Mouse (Mus musculus) olfactory bulb, adult 2 months (tissue): Measurements from ENCODE around the gene Cisd1. TPM values are rescaled to one million over a fixed set of nuclear protein-coding genes. Genes with fewer than 3 reads are reported as not detected.

ENCODE experiments used
- H3K27ac ChIP-seq: fragments of 200-500 bp; 2 replicates; pipeline ENCODE4 v1.5.1; 2012; ENCODE audit warnings: low read depth, low read length; ENCODE audit not compliant: insufficient read depth
- H3K4me1 ChIP-seq: fragments of 200-500 bp; 2 replicates; pipeline ENCODE4 v1.6.1; 2012; ENCODE audit warnings: low read length; ENCODE audit not compliant: control insufficient read depth, insufficient read depth
- H3K4me3 ChIP-seq: fragments of 200-500 bp; 2 replicates; pipeline ENCODE4 v1.5.1; 2012; ENCODE audit warnings: mild to moderate bottlenecking, low read depth, low read length, moderate library complexity; ENCODE audit not compliant: insufficient read depth
- CTCF ChIP-seq: fragments of 200-500 bp; IDR thresholded peaks from 2 replicates; pipeline ENCODE4 v1.5.1; 2012; ENCODE audit warnings: low read depth, mild to moderate bottlenecking, low read length, moderate library complexity; ENCODE audit not compliant: insufficient read depth
- POLR2A ChIP-seq: fragments of 200-500 bp; IDR thresholded peaks from 2 replicates; pipeline ENCODE4 v1.6.1; 2012; ENCODE audit warnings: mild to moderate bottlenecking, low read depth, low read length, moderate library complexity; ENCODE audit not compliant: insufficient read depth
- WGBS: fragments of 180-500 bp; shearing (Covaris S2); methylation state at CpG from one replicate; pipeline ENCODE4 v1.1.7; 2018; 5-methylcytosine and 5-hydroxymethylcytosine counted together
- polyA plus RNA-seq: library from polyadenylated mRNA; stranded (reverse); fragments of >200 nt; gene quantifications from 2 replicates; pipeline ENCODE4 v1.2.4, GENCODE M21; 2012; ENCODE audit warnings: low replicate concordance; ENCODE audit not compliant: missing spikeins, insufficient read depth, insufficient read length

The Cisd1 gene
- polyA plus RNA-seq, 1 experiment, result not detected

DNA sequence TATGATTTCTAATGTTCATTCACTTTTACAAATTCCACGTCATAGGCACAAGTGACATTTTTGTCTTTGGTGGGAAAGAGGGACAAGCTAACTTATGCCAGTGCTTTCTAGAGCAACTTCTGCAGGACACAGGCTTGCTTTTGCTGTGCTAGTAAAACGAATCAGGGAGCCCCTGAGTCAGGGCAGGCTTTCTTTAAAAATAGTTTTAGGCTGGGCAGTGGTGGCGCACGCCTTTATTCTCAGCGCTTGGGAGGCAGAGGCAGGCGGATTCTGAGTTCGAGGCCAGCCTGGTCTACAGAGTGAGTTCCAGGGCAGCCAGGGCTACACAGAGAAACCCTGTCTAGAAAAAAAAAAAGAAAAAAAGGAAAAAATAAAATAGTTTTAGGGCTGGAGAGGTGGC is 12.8 kb downstream of the Cisd1 start:
- no peak overlapping the region for H3K4me3 ChIP-seq
- TF ChIP-seq POLR2A (no peak), CTCF (no peak)
- H3K27ac ChIP-seq, result no peak overlapping the region
- WGBS, result 95% methylated on average over 7 of the region's 7 CpGs
- H3K4me1 ChIP-seq, result peaks cover 7% of the 10 kb centered on the region

DNA sequence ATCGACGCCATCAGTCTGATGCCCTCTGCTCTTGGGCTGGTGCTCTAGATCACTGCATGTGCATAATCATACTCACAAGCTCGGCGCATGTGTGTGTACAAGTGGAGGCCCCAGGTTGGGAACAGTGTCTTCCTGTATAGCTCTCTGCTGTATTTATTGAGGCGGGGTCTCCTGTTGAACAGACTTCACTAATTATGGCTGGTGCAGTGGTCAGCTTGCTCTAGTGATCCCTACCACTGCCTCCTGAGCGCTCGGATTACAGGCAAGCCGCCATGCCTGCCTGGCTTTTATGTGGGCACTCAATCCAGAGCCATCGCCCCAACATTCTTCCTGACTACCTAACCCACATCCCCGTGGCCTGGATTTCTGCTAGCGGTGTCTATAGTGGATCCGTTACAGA is 14.7 kb downstream of the Cisd1 start:
- 94% methylated on average over 12 of the region's 12 CpGs for WGBS
- H3K4me1 ChIP-seq, result peaks cover 7% of the 10 kb centered on the region
- H3K27ac ChIP-seq, result no peak overlapping the region
- H3K4me3 ChIP-seq, result no peak overlapping the region
- no peak for TF ChIP-seq CTCF
- TF ChIP-seq POLR2A, result no peak

DNA sequence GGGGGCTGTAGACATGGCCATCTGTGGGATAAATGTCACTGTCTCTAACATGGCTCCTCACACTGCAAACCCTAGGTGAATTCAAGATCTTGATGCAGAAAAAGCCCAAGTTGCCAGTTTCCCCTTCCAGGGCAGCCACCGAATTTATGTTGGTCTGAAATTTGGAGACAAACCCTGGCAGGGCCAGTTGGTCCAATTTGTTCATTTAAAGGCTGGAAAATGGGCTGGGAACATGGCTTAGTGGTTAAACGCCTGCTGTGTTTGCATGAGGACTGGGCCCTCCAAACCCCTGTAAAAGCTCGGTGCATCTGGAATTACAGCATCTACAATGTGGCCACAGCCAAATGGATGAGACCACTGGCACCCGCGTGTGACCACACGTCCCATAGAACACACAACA is 15.5 kb downstream of the Cisd1 start:
- TF ChIP-seq CTCF (no peak), POLR2A (no peak)
- WGBS, result 90% methylated on average over 6 of the region's 6 CpGs

DNA sequence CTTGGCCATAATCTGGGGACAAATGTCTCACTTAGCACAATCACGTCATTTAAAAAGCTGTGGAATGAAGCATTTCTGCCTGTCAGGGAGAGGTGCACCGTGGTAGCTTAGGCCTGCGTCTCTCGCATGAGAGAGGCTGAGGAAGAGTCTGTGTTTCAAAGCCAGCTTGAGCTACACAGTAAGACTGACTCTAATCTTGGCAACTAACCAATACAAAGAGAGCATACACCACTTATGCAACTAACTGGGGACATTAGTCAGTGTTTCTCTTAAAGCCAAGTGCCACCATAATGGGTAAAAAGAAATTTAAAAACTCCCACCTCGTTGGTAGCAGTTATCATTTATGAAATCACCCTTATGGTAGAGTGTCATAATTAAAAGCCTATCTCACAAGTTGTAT is 15.9 kb downstream of the Cisd1 start:
- Histone ChIP-seq H3K4me1 (peaks cover 7% of the 10 kb centered on the region), H3K27ac (no peak overlapping the region), H3K4me3 (no peak overlapping the region)
- no peak for TF ChIP-seq POLR2A
- TF ChIP-seq CTCF, result no peak
- WGBS, result 85% methylated on average over 5 of the region's 5 CpGs

More for the DNA sequence above, 15.5 kb downstream of the Cisd1 start:
- H3K27ac ChIP-seq, result no peak overlapping the region
- H3K4me1 ChIP-seq, result peaks cover 7% of the 10 kb centered on the region
- no peak overlapping the region for H3K4me3 ChIP-seq

DNA sequence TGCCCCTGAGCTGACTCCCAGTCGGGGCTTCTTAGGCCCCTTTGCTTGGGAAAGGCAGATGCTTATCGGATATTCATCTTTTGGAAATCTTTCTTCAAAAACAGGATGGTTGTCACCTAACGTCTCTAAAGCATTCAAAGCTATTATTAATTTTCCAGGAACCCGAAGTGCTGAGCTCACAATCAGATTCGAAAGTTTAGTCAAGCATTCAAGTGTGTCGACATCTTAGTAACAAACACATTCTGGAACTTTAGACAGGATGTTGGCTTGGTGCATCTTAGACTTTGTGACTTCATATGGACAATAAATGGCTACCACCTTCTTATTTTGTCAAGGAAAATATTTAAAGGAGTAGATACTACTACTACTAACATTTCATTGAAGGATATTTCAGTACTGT is 16.4 kb downstream of the Cisd1 start:
- Histone ChIP-seq H3K27ac (no peak overlapping the region), H3K4me1 (peaks cover 7% of the 10 kb centered on the region), H3K4me3 (no peak overlapping the region)
- TF ChIP-seq CTCF, result no peak
- no peak for TF ChIP-seq POLR2A
- 75% methylated on average over 6 of the region's 6 CpGs for WGBS

DNA sequence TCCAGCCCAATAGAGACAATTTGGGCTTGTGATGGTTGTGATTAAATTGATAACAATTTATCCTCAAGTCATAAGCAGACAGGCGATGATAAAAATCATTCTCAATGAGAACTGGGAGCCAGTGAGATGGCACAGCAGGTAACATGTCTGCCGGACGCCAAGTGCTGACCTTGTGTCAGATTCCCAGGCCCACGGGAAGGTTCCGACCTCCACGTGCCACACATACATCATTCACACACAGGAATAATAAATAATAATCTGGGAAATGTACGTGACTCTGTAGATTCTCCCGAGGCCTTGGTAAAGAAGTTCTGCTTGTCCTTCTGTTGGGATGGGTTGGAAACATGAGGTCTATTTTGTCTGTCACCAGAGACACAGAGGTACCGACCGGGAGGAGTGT is 17.4 kb downstream of the Cisd1 start:
- 89% methylated on average over 10 of the region's 10 CpGs for WGBS
- H3K4me1 ChIP-seq, result no peaks in the 10 kb centered on the region
- H3K4me3 ChIP-seq, result no peak overlapping the region

DNA sequence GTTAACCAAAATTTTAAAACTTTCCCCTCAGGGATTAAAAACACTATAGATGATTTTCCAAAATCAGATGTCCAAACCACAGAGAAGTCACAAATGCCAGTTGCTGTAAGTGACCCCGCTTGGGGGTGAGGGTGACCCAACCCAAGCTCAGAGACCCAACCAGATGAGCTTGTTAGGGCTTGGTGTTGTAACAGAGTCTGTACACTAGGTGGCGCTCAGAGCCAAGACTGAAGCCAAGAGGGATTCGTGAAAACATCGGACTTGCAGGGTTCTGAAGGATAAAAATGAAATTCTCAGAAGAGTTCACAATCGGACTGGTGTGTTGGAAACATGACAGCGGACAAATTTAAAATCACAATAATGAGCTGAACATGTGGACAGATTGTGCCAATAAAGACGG is 18.0 kb downstream of the Cisd1 start:
- H3K4me3 ChIP-seq, result no peak overlapping the region
- 7% methylated on average over 7 of the region's 7 CpGs for WGBS
- TF ChIP-seq CTCF (peak; percentile 62), POLR2A (no peak)
- H3K27ac ChIP-seq, result no peak overlapping the region
- H3K4me1 ChIP-seq, result no peaks in the 10 kb centered on the region

More for the DNA sequence above, 17.4 kb downstream of the Cisd1 start:
- TF ChIP-seq CTCF (no peak), POLR2A (no peak)
- no peak overlapping the region for H3K27ac ChIP-seq

DNA sequence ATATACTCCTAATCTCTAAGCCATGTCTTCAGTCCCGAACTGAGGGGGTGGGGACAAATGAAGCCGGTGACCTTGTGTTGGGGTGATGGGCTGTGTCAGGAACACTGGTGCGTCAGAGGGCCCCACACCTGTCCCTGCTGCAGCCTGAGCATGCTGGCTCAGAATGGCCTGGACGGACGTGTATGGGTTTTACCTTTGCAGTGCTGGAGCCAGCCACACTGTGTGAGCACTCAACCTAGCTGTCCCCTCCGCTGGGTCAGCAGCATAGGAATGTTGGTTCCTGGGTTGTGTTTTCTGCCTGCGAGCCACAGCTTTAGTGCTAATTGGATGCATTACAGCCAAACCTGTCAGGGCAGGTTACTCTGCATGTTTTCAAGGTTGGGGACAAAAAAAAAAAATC is 18.6 kb downstream of the Cisd1 start:
- WGBS, result 87% methylated on average over 7 of the region's 7 CpGs
- no peak for TF ChIP-seq POLR2A
- TF ChIP-seq CTCF, result no peak
- Histone ChIP-seq H3K27ac (no peak overlapping the region), H3K4me3 (no peak overlapping the region), H3K4me1 (peaks cover under 1% of the 10 kb centered on the region; the same call in 1 of the 2 replicates)

DNA sequence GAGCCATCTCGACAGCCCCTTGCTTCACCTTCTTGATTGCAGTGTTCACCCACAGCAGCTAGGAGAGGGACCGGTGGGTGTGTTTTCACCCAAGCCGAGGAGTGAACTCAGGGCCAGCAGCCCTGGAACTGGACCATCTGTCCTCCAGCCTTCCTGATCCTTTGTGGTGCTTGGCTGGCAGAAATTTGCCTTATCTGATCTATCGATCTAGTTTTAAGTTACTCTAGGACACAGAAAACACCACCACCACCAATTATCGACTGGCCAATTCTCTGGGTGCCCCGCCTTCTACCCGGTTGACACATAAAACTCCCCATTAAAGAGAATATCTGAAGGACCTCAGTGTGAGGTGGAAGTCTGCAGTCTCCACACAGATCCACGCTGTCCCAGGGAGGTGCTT is 21.1 kb downstream of the Cisd1 start:
- Histone ChIP-seq H3K4me3 (no peak overlapping the region), H3K27ac (no peak overlapping the region), H3K4me1 (peaks cover 2% of the 10 kb centered on the region; the same call in 1 of the 2 replicates)
- TF ChIP-seq CTCF, result no peak
- no peak for TF ChIP-seq POLR2A
- 83% methylated on average over 8 of the region's 8 CpGs for WGBS

DNA sequence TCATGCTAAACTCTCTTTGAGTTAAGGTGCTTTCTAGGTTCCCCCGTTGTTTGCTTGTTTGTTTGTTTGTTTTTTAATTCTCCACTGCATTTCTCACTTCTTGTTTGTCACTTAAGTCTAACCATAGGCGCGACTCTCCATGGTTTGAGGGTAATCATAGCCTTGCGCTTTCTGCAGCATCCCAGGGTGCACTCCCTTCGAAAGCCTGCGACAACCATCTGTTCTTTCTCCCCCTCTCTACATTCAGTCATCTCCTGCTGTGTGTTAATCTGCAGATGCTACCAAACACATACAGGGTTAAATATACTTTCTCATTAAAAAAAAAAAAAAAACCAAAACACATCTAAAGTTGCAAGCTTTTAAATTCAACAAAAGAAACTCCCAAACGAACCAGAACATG is 28.3 kb downstream of the Cisd1 start:
- Histone ChIP-seq H3K4me1 (peaks cover 6% of the 10 kb centered on the region), H3K4me3 (no peak overlapping the region), H3K27ac (no peak overlapping the region)
- TF ChIP-seq POLR2A (no peak), CTCF (no peak)
- 33% methylated on average over 7 of the region's 7 CpGs for WGBS
